Mouse (Mus musculus): ENCODE results near the gene Hhatl. TPM values are rescaled to one million over a fixed set of nuclear protein-coding genes. Genes with fewer than 3 reads are reported as not detected.

The Hhatl gene
- polyA plus RNA-seq, 2 experiments: 1.7 to 1.9 TPM

GRCm38 (mm10) chr9:121791206-121791605, 1.1 kb downstream of the Hhatl start:
- H3K9me3 ChIP-seq (ENCODE audit: control insufficient read depth, low read length): no peaks in the 10 kb centered on the region
- ATAC-seq (ENCODE audit: low FRiP score, low read depth): peak; percentile 17; the same call in 1 of the 2 replicates
- no peak for TF ChIP-seq POLR2A (IDR thresholded peaks at IDR 0.05; ENCODE audit: borderline replicate concordance, extremely low read depth, insufficient read depth, insufficient read length)
- no peak overlapping the region for H3K9ac ChIP-seq (ENCODE audit: low read depth, low read length, severe bottlenecking)
- 15% methylated on average over 5 of the region's 5 CpGs for WGBS
- DNase-seq (ENCODE audit: low spot score): peak; percentile 58
- H3K36me3 ChIP-seq (ENCODE audit: control insufficient read depth, insufficient read depth, low read length): no peaks in the 10 kb centered on the region
- H3K27ac ChIP-seq (replicated peaks; ENCODE audit: low read depth, low read length): no peak overlapping the region
- no peak overlapping the region for H3K4me2 ChIP-seq (replicated peaks; ENCODE audit: low read depth, low read length, severe bottlenecking)
- H3K4me1 ChIP-seq (ENCODE audit: control insufficient read depth, insufficient read depth, low read length): peaks cover 3% of the 10 kb centered on the region; the same call in 1 of the 2 replicates
- no peaks in the 10 kb centered on the region for H3K27me3 ChIP-seq (ENCODE audit: control insufficient read depth, insufficient read depth, low read length)
- H3K4me3 ChIP-seq (replicated peaks; ENCODE audit: low read length): no peak overlapping the region

GRCm38 (mm10) chr9:121786359-121786758, 5.9 kb downstream of the Hhatl start:
- no peak for TF ChIP-seq POLR2A (IDR thresholded peaks at IDR 0.05; ENCODE audit: borderline replicate concordance, extremely low read depth, insufficient read depth, insufficient read length)
- H3K36me3 ChIP-seq (ENCODE audit: control insufficient read depth, insufficient read depth, low read length): no peaks in the 10 kb centered on the region
- no peak for DNase-seq (ENCODE audit: low spot score)
- no peak overlapping the region for H3K4me3 ChIP-seq (replicated peaks; ENCODE audit: low read length)
- 63% methylated on average over 2 of the region's 2 CpGs for WGBS
- H3K4me2 ChIP-seq (replicated peaks; ENCODE audit: low read depth, low read length, severe bottlenecking): no peak overlapping the region
- no peak overlapping the region for H3K27ac ChIP-seq (replicated peaks; ENCODE audit: low read depth, low read length)
- ATAC-seq (ENCODE audit: low FRiP score, low read depth): no peak
- no peaks in the 10 kb centered on the region for H3K9me3 ChIP-seq (ENCODE audit: control insufficient read depth, low read length)
- no peak overlapping the region for H3K9ac ChIP-seq (ENCODE audit: low read depth, low read length, severe bottlenecking)
- H3K4me1 ChIP-seq (ENCODE audit: control insufficient read depth, insufficient read depth, low read length): no peaks in the 10 kb centered on the region
- H3K27me3 ChIP-seq (ENCODE audit: control insufficient read depth, insufficient read depth, low read length): no peaks in the 10 kb centered on the region

GRCm38 (mm10) chr9:121785261-121785660, 7.0 kb downstream of the Hhatl start:
- 77% methylated on average over 8 of the region's 8 CpGs for WGBS
- H3K27me3 ChIP-seq (ENCODE audit: control insufficient read depth, insufficient read depth, low read length): no peaks in the 10 kb centered on the region
- ATAC-seq (ENCODE audit: low FRiP score, low read depth): no peak
- H3K4me3 ChIP-seq (replicated peaks; ENCODE audit: low read length): no peak overlapping the region
- H3K36me3 ChIP-seq (ENCODE audit: control insufficient read depth, insufficient read depth, low read length): no peaks in the 10 kb centered on the region
- H3K4me2 ChIP-seq (replicated peaks; ENCODE audit: low read depth, low read length, severe bottlenecking): no peak overlapping the region
- H3K27ac ChIP-seq (replicated peaks; ENCODE audit: low read depth, low read length): no peak overlapping the region
- H3K9ac ChIP-seq (ENCODE audit: low read depth, low read length, severe bottlenecking): no peak overlapping the region
- no peak for DNase-seq (ENCODE audit: low spot score)
- TF ChIP-seq POLR2A (IDR thresholded peaks at IDR 0.05; ENCODE audit: borderline replicate concordance, extremely low read depth, insufficient read depth, insufficient read length): no peak
- no peaks in the 10 kb centered on the region for H3K9me3 ChIP-seq (ENCODE audit: control insufficient read depth, low read length)
- no peaks in the 10 kb centered on the region for H3K4me1 ChIP-seq (ENCODE audit: control insufficient read depth, insufficient read depth, low read length)

GRCm38 (mm10) chr9:121784801-121785200, 7.5 kb downstream of the Hhatl start:
- ATAC-seq (ENCODE audit: low FRiP score, low read depth): no peak
- no peak for TF ChIP-seq POLR2A (IDR thresholded peaks at IDR 0.05; ENCODE audit: borderline replicate concordance, extremely low read depth, insufficient read depth, insufficient read length)

GRCm38 (mm10) chr9:121778066-121778624, 14.2 kb downstream of the Hhatl start:
- no peak for DNase-seq (ENCODE audit: low spot score)
- no peak for TF ChIP-seq POLR2A (IDR thresholded peaks at IDR 0.05; ENCODE audit: borderline replicate concordance, extremely low read depth, insufficient read depth, insufficient read length)
- Histone ChIP-seq H3K4me3 (replicated peaks; ENCODE audit: low read length) (peak overlapping the region; percentile 31), H3K4me1 (ENCODE audit: control insufficient read depth, insufficient read depth, low read length) (peaks cover 10% of the 10 kb centered on the region; the same call in 1 of the 2 replicates), H3K27ac (replicated peaks; ENCODE audit: low read depth, low read length) (no peak overlapping the region), H3K9me3 (ENCODE audit: control insufficient read depth, low read length) (no peaks in the 10 kb centered on the region), H3K4me2 (replicated peaks; ENCODE audit: low read depth, low read length, severe bottlenecking) (peak overlapping the region; percentile 57), H3K36me3 (ENCODE audit: control insufficient read depth, insufficient read depth, low read length) (no peaks in the 10 kb centered on the region), H3K27me3 (ENCODE audit: control insufficient read depth, insufficient read depth, low read length) (peaks cover 29% of the 10 kb centered on the region), H3K9ac (ENCODE audit: low read depth, low read length, severe bottlenecking) (no peak overlapping the region)
- 13% methylated on average over 54 of the region's 54 CpGs for WGBS
- ATAC-seq (ENCODE audit: low FRiP score, low read depth): 0 out of 2 replicates have a peak, but pooled peaks have one; percentile 3

More at GRCm38 (mm10) chr9:121784801-121785200, 7.5 kb downstream of the Hhatl start:
- WGBS: 88% methylated on average over 12 of the region's 12 CpGs
- H3K4me3 ChIP-seq (replicated peaks; ENCODE audit: low read length): no peak overlapping the region
- H3K9ac ChIP-seq (ENCODE audit: low read depth, low read length, severe bottlenecking): no peak overlapping the region
- H3K27ac ChIP-seq (replicated peaks; ENCODE audit: low read depth, low read length): no peak overlapping the region
- no peaks in the 10 kb centered on the region for H3K4me1 ChIP-seq (ENCODE audit: control insufficient read depth, insufficient read depth, low read length)
- H3K9me3 ChIP-seq (ENCODE audit: control insufficient read depth, low read length): no peaks in the 10 kb centered on the region
- no peaks in the 10 kb centered on the region for H3K36me3 ChIP-seq (ENCODE audit: control insufficient read depth, insufficient read depth, low read length)
- no peak for DNase-seq (ENCODE audit: low spot score)
- H3K27me3 ChIP-seq (ENCODE audit: control insufficient read depth, insufficient read depth, low read length): no peaks in the 10 kb centered on the region
- no peak overlapping the region for H3K4me2 ChIP-seq (replicated peaks; ENCODE audit: low read depth, low read length, severe bottlenecking)
